Mouse (Mus musculus): ENCODE measurements around the gene BC030867. TPM values are rescaled to one million over a fixed set of nuclear protein-coding genes. Genes with fewer than 3 reads are reported as not detected.
A peak's percentile ranks its signal among the peaks of the same experiment; 100 is the strongest.
"Not testable (repeated sequence)": the region's sequence is repeated elsewhere in the genome, so short reads cannot be mapped to it uniquely, and the experiment has no call there.

BC030867 gene
- total RNA-seq, 1 experiment from 2014 or later: 4.9 TPM

- no peak for ATAC-seq (replicated peaks in 1 of 2; ENCODE audit: insufficient read depth in 1 of 2, low FRiP score in 2 of 2, low TSS enrichment in 1 of 2, low read depth in 1 of 2, poor library complexity in 2 of 2, severe bottlenecking in 2 of 2)
Observed at GRCm38 (mm10) chr11:102279595-102279994, 30.9 kb downstream of the BC030867 start.

- ATAC-seq (replicated peaks in 1 of 2; ENCODE audit: insufficient read depth in 1 of 2, low FRiP score in 2 of 2, low TSS enrichment in 1 of 2, low read depth in 1 of 2, poor library complexity in 2 of 2, severe bottlenecking in 2 of 2): not testable (repeated sequence)
Observed at GRCm38 (mm10) chr11:102280267-102280666, 31.6 kb downstream of the BC030867 start.

- ATAC-seq (replicated peaks in 1 of 2; ENCODE audit: insufficient read depth in 1 of 2, low FRiP score in 2 of 2, low TSS enrichment in 1 of 2, low read depth in 1 of 2, poor library complexity in 2 of 2, severe bottlenecking in 2 of 2): no peak
Observed at GRCm38 (mm10) chr11:102283922-102284321, 35.2 kb downstream of the BC030867 start.

- peak; percentile 93 to 96 for ATAC-seq (replicated peaks in 1 of 2; ENCODE audit: insufficient read depth in 1 of 2, low FRiP score in 2 of 2, low TSS enrichment in 1 of 2, low read depth in 1 of 2, poor library complexity in 2 of 2, severe bottlenecking in 2 of 2)
Observed at GRCm38 (mm10) chr11:102284501-102285094, 35.9 kb downstream of the BC030867 start, which contains the start of gene Tmub2. TSS of gene Tmub2 (plus strand) at chr11:102284931.

- peak; percentile 51 to 56 for ATAC-seq (replicated peaks in 1 of 2; ENCODE audit: insufficient read depth in 1 of 2, low FRiP score in 2 of 2, low TSS enrichment in 1 of 2, low read depth in 1 of 2, poor library complexity in 2 of 2, severe bottlenecking in 2 of 2)
Observed at GRCm38 (mm10) chr11:102285095-102285834, 36.6 kb downstream of the BC030867 start.

- no peak for ATAC-seq (replicated peaks in 1 of 2; ENCODE audit: insufficient read depth in 1 of 2, low FRiP score in 2 of 2, low TSS enrichment in 1 of 2, low read depth in 1 of 2, poor library complexity in 2 of 2, severe bottlenecking in 2 of 2)
Observed at GRCm38 (mm10) chr11:102287485-102287884, 38.8 kb downstream of the BC030867 start.

- no peak for ATAC-seq (replicated peaks in 1 of 2; ENCODE audit: insufficient read depth in 1 of 2, low FRiP score in 2 of 2, low TSS enrichment in 1 of 2, low read depth in 1 of 2, poor library complexity in 2 of 2, severe bottlenecking in 2 of 2)
Observed at GRCm38 (mm10) chr11:102288027-102288804, 39.5 kb downstream of the BC030867 start.

- no peak for ATAC-seq (replicated peaks in 1 of 2; ENCODE audit: insufficient read depth in 1 of 2, low FRiP score in 2 of 2, low TSS enrichment in 1 of 2, low read depth in 1 of 2, poor library complexity in 2 of 2, severe bottlenecking in 2 of 2)
Observed at GRCm38 (mm10) chr11:102288913-102289312, 40.2 kb downstream of the BC030867 start.

- ATAC-seq (replicated peaks in 1 of 2; ENCODE audit: insufficient read depth in 1 of 2, low FRiP score in 2 of 2, low TSS enrichment in 1 of 2, low read depth in 1 of 2, poor library complexity in 2 of 2, severe bottlenecking in 2 of 2): no peak
Observed at GRCm38 (mm10) chr11:102289511-102290100, 40.9 kb downstream of the BC030867 start.

- ATAC-seq (replicated peaks in 1 of 2; ENCODE audit: insufficient read depth in 1 of 2, low FRiP score in 2 of 2, low TSS enrichment in 1 of 2, low read depth in 1 of 2, poor library complexity in 2 of 2, severe bottlenecking in 2 of 2): no peak
Observed at GRCm38 (mm10) chr11:102290141-102290540, 41.5 kb downstream of the BC030867 start.

- ATAC-seq (replicated peaks in 1 of 2; ENCODE audit: insufficient read depth in 1 of 2, low FRiP score in 2 of 2, low TSS enrichment in 1 of 2, low read depth in 1 of 2, poor library complexity in 2 of 2, severe bottlenecking in 2 of 2): no peak
Observed at GRCm38 (mm10) chr11:102291051-102291535, 42.4 kb downstream of the BC030867 start.

GRCm38 (mm10) chr11:102293971-102294370, 45.3 kb downstream of the BC030867 start:
- no peak for ATAC-seq (replicated peaks in 1 of 2; ENCODE audit: insufficient read depth in 1 of 2, low FRiP score in 2 of 2, low TSS enrichment in 1 of 2, low read depth in 1 of 2, poor library complexity in 2 of 2, severe bottlenecking in 2 of 2)

GRCm38 (mm10) chr11:102294416-102294815, 45.7 kb downstream of the BC030867 start:
- ATAC-seq (replicated peaks in 1 of 2; ENCODE audit: insufficient read depth in 1 of 2, low FRiP score in 2 of 2, low TSS enrichment in 1 of 2, low read depth in 1 of 2, poor library complexity in 2 of 2, severe bottlenecking in 2 of 2): no peak

- peak; percentile 19 to 25; a peak in 2 of 4 replicates for ATAC-seq (replicated peaks in 1 of 2; ENCODE audit: insufficient read depth in 1 of 2, low FRiP score in 2 of 2, low TSS enrichment in 1 of 2, low read depth in 1 of 2, poor library complexity in 2 of 2, severe bottlenecking in 2 of 2)
Observed at GRCm38 (mm10) chr11:102294887-102295597, 46.4 kb downstream of the BC030867 start.

- no peak for ATAC-seq (replicated peaks in 1 of 2; ENCODE audit: insufficient read depth in 1 of 2, low FRiP score in 2 of 2, low TSS enrichment in 1 of 2, low read depth in 1 of 2, poor library complexity in 2 of 2, severe bottlenecking in 2 of 2)
Observed at GRCm38 (mm10) chr11:102295598-102296471, 47.2 kb downstream of the BC030867 start.

All from hematopoietic stem cell, adult 5-6 weeks (primary cell).